In genomic region chr11:5261508-5262392, GRCm38 (mm10) we compare ENCODE assay signal across 7 mouse cellular contexts. TPM values are rescaled to one million over a fixed set of nuclear protein-coding genes. Genes with fewer than 3 reads are reported as not detected.
DNase-seq lines count a peak whose midpoint lies in the region; ATAC-seq lines count a peak whose summit lies in the region.

Kremen1 (minus strand) TSS chr11:5261558.

- no peaks in the 10 kb centered on the region for H3K27me3 ChIP-seq in intestine, embryonic 15.5 days (replicated peaks)
- peaks cover 30% of the 10 kb centered on the region for H3K27me3 ChIP-seq in midbrain, embryonic 10.5 days (ENCODE audit: low read depth, poor library complexity, severe bottlenecking)

- H3K4me3 ChIP-seq in intestine, embryonic 15.5 days (replicated peaks): peak within 1 kb of the TSS; percentile 95
- peak within 1 kb of the TSS; percentile 95 for H3K4me3 ChIP-seq in midbrain, embryonic 10.5 days

- H3K4me2 ChIP-seq in intestine, embryonic 15.5 days (replicated peaks): peak within 1 kb of the TSS; percentile 89

- WGBS in intestine, embryonic 15.5 days: 2% methylated on average over 57 of the region's 80 CpGs
- 4% methylated on average over 69 of the region's 80 CpGs for WGBS in midbrain, embryonic 10.5 days

- peak within 1 kb of the TSS; percentile 86 for H3K9ac ChIP-seq in intestine, embryonic 15.5 days

- H3K27ac ChIP-seq in intestine, embryonic 15.5 days: peak within 1 kb of the TSS; percentile 27; the same call in 1 of the 2 replicates
- peak within 1 kb of the TSS; percentile 91 for H3K27ac ChIP-seq in midbrain, embryonic 10.5 days (replicated peaks)

- no peaks in the 10 kb centered on the region for H3K9me3 ChIP-seq in intestine, embryonic 15.5 days
- no peaks in the 10 kb centered on the region for H3K9me3 ChIP-seq in midbrain, embryonic 10.5 days (replicated peaks)

- intact Hi-C loops in gastrocnemius, postnatal 36 days (cut with DNase I): loop anchor here (5.0 to 10.0 kb wide), 2 partner anchors 79 to 147 kb away; no protein-coding TSS in a partner anchor
- intact Hi-C loops in left cerebral cortex, postnatal 25 days (cut with DNase I): loop anchor here (2.0 to 5.0 kb wide), 2 partner anchors 17 to 79 kb away; no protein-coding TSS in a partner anchor

- no peaks in the 10 kb centered on the region for H3K36me3 ChIP-seq in intestine, embryonic 15.5 days
- no peaks in the 10 kb centered on the region for H3K36me3 ChIP-seq in midbrain, embryonic 10.5 days

- ATAC-seq in intestine, embryonic 15.5 days: peak; percentile 99

- peak; percentile 88 to 92 for DNase-seq in adrenal gland, adult 18-20 months (ENCODE audit: low spot score in 2 of 2)
- DNase-seq in embryo, embryonic 11 days: peak; percentile 95
- DNase-seq in gastrocnemius, postnatal 36 days: peak; percentile 89 to 92
- peak; percentile 92 to 93 for DNase-seq in left cerebral cortex, postnatal 25 days (ENCODE audit: low spot score in 2 of 2)
- DNase-seq in midbrain, embryonic 10.5 days (ENCODE audit: low spot score): peak; percentile 91
- DNase-seq in right cerebral cortex, postnatal 4 days: peak; percentile 96

- H3K4me1 ChIP-seq in intestine, embryonic 15.5 days (replicated peaks): peaks cover 12% of the 10 kb centered on the region
- peaks cover 28% of the 10 kb centered on the region for H3K4me1 ChIP-seq in midbrain, embryonic 10.5 days

RNA-seq across cellular contexts. Expression of gene Kremen1, which starts in this region (rescaled TPM):
- 10 to 100 TPM; 17.2 to 19.1 TPM for total RNA-seq in adrenal gland, adult 18-20 months (2021)
- 10 to 100 TPM; 39.6 to 51.4 TPM for total RNA-seq in gastrocnemius, postnatal 36 days (2021)
- 10.4 and 11.7 TPM in 2 replicates for polyA plus RNA-seq in intestine, embryonic 15.5 days (2015; fragmentation: Nextera tagmentation; extraction: Ambion mirVana)
- 10 to 100 TPM; 14.0 to 15.9 TPM for total RNA-seq in left cerebral cortex, postnatal 25 days (2021)
- polyA plus RNA-seq in midbrain, embryonic 10.5 days (2016; fragmentation: Nextera tagmentation; extraction: Ambion mirVana): 11.1 and 12.1 TPM in 2 replicates

Comparison
In these comparisons a context has a peak if more than half of its experiments do, and no peak if none do; other contexts are left out.
1. Peak in every context shown above with its lines: DNase-seq, ATAC-seq, H3K4me3 ChIP-seq and H3K27ac ChIP-seq.